Mouse (Mus musculus) kidney, postnatal 0 days (tissue): ENCODE data around the gene Rab26. TPM values are rescaled to one million over a fixed set of nuclear protein-coding genes. Genes with fewer than 3 reads are reported as not detected.
A peak's percentile ranks its signal among the peaks of the same experiment; 100 is the strongest.

Experiments used
- ATAC-seq: fragments of 200-750 bp; cut with Nextera tagmentation; replicated peaks from 2 replicates; pipeline ENCODE4 v1.8.0; 2017; ENCODE audit warnings: low read depth, moderate number of reproducible peaks, moderate TSS enrichment, moderate library complexity; ENCODE audit not compliant: low FRiP score
- DNase-seq: peaks from one replicate; pipeline ENCODE4 v3.0.0-alpha.2; 2016; ENCODE audit warnings: low spot score
- H3K27ac ChIP-seq: fragments of 300-500 bp; sonication (generic); 2 replicates; pipeline ENCODE4 v1.5.1; 2014; ENCODE audit warnings: mild to moderate bottlenecking
- H3K27me3 ChIP-seq: fragments of 300-500 bp; sonication (generic); 2 replicates; pipeline ENCODE4 v1.6.1; 2014; ENCODE audit warnings: low read length, mixed read lengths; ENCODE audit not compliant: insufficient read depth
- H3K36me3 ChIP-seq: fragments of 300-500 bp; sonication (generic); 2 replicates; pipeline ENCODE4 v1.6.1; 2014; ENCODE audit warnings: low read length, mixed read lengths; ENCODE audit not compliant: insufficient read depth
- H3K4me1 ChIP-seq: fragments of 300-500 bp; sonication (generic); replicated peaks from 2 replicates; pipeline ENCODE4 v1.6.1; 2014; ENCODE audit warnings: antibody characterized with exemption, low read length, mixed read lengths; ENCODE audit not compliant: insufficient read depth
- H3K4me2 ChIP-seq: fragments of 300-500 bp; sonication (generic); 2 replicates; pipeline ENCODE4 v1.6.1; 2014; ENCODE audit warnings: mild to moderate bottlenecking, low read length, moderate library complexity, mixed read lengths
- H3K4me3 ChIP-seq: fragments of 300-500 bp; sonication (generic); replicated peaks from 2 replicates; pipeline ENCODE4 v1.5.1; 2014; ENCODE audit warnings: low read depth, low read length
- H3K9ac ChIP-seq: fragments of 300-500 bp; sonication (generic); 2 replicates; pipeline ENCODE4 v1.6.1; 2014; ENCODE audit warnings: low read depth, low read length
- H3K9me3 ChIP-seq: fragments of 300-500 bp; sonication (generic); replicated peaks from 2 replicates; pipeline ENCODE4 v1.6.1; 2016; ENCODE audit warnings: low read length, inconsistent platforms, mixed read lengths
- CTCF ChIP-seq: IDR thresholded peaks from 2 replicates; pipeline ENCODE4 v1.5.1; 2016; ENCODE audit warnings: antibody characterized with exemption, low read depth, mild to moderate bottlenecking, moderate library complexity
- WGBS: fragments of 180-500 bp; shearing (Covaris S2); extraction: QIAGEN DNeasy Blood & Tissue Kit; methylation state at CpG from one replicate; pipeline ENCODE4 v1.1.7; 2014; 5-methylcytosine and 5-hydroxymethylcytosine counted together
- polyA plus RNA-seq: library from polyadenylated mRNA; unstranded; fragments of >200 nt; fragmentation: Nextera tagmentation; extraction: Ambion mirVana; gene quantifications from 2 replicates; pipeline ENCODE4 v1.2.1, GENCODE M21; 2015

Gene Rab26
- polyA plus RNA-seq, 1 experiment from 2014 or later: 3.5 TPM

- H3K4me3 ChIP-seq: peak overlapping the region; percentile 73
- TF ChIP-seq CTCF: no peak
- DNase-seq: peak; percentile 65
- H3K27me3 ChIP-seq: no peaks in the 10 kb centered on the region
- peak overlapping the region; percentile 65 for H3K4me2 ChIP-seq
- H3K9me3 ChIP-seq: no peaks in the 10 kb centered on the region
- peak overlapping the region; percentile 78 for H3K9ac ChIP-seq
- H3K4me1 ChIP-seq: peaks cover 15% of the 10 kb centered on the region
- peak; percentile 8; the same call in 1 of the 2 replicates for ATAC-seq
- under 1% methylated on average over 19 of the region's 19 CpGs for whole genome bisulfite sequencing
- H3K36me3 ChIP-seq: peaks cover 4% of the 10 kb centered on the region; the same call in 1 of the 2 replicates
- peak overlapping the region; percentile 67; the same call in 1 of the 2 replicates for H3K27ac ChIP-seq
These were observed 6.7 kb downstream of the Rab26 start for GRCm38 (mm10) chr17:24527315-24527714.

- DNase-seq (no peak), ATAC-seq (no peak)
- H3K4me1 ChIP-seq: peaks cover 11% of the 10 kb centered on the region
- H3K36me3 ChIP-seq: peaks cover 7% of the 10 kb centered on the region; the same call in 1 of the 2 replicates
- H3K4me2 ChIP-seq: no peak overlapping the region
- H3K9ac ChIP-seq: 0 out of 2 replicates have a peak overlapping the region, but pooled peaks have one; percentile 8
- H3K27ac ChIP-seq: no peak overlapping the region
- no peak for TF ChIP-seq CTCF
- no peak overlapping the region for H3K4me3 ChIP-seq
- no peaks in the 10 kb centered on the region for H3K9me3 ChIP-seq
- H3K27me3 ChIP-seq: no peaks in the 10 kb centered on the region
- WGBS: 55% methylated on average over 2 of the region's 2 CpGs
These were observed 9.3 kb downstream of the Rab26 start for GRCm38 (mm10) chr17:24524734-24525133.

GRCm38 (mm10) chr17:24520450-24520849 is 13.6 kb downstream of the Rab26 start:
- no peaks in the 10 kb centered on the region for H3K4me1 ChIP-seq
- no peak overlapping the region for H3K9ac ChIP-seq
- no peaks in the 10 kb centered on the region for H3K9me3 ChIP-seq
- 84% methylated on average over 4 of the region's 4 CpGs for WGBS
- no peak overlapping the region for H3K27ac ChIP-seq
- peaks cover 29% of the 10 kb centered on the region for H3K36me3 ChIP-seq
- no peak overlapping the region for H3K4me3 ChIP-seq
- DNase-seq (no peak), ATAC-seq (no peak)
- no peak for TF ChIP-seq CTCF
- no peak overlapping the region for H3K4me2 ChIP-seq
- H3K27me3 ChIP-seq: no peaks in the 10 kb centered on the region

- no peak overlapping the region for H3K4me3 ChIP-seq
- H3K27me3 ChIP-seq: no peaks in the 10 kb centered on the region
- no peak for ATAC-seq
- H3K4me1 ChIP-seq: no peaks in the 10 kb centered on the region
- H3K36me3 ChIP-seq: peaks cover 58% of the 10 kb centered on the region
- peak overlapping the region; percentile 26 for H3K4me2 ChIP-seq
- 69% methylated on average over 24 of the region's 24 CpGs for WGBS
- H3K9ac ChIP-seq: no peak overlapping the region
- DNase-seq: no peak
- no peaks in the 10 kb centered on the region for H3K9me3 ChIP-seq
- no peak for TF ChIP-seq CTCF
- peak overlapping the region; percentile 37; the same call in 1 of the 2 replicates for H3K27ac ChIP-seq
These were observed 19.4 kb downstream of the Rab26 start for GRCm38 (mm10) chr17:24514270-24515257.

GRCm38 (mm10) chr17:24513609-24514008 is 20.4 kb downstream of the Rab26 start:
- ATAC-seq (peak; percentile 44), DNase-seq (peak; percentile 73)
- peak overlapping the region; percentile 26; the same call in 1 of the 2 replicates for H3K4me2 ChIP-seq
- H3K36me3 ChIP-seq: peaks cover 62% of the 10 kb centered on the region
- WGBS: 52% methylated on average over 5 of the region's 5 CpGs
- no peaks in the 10 kb centered on the region for H3K4me1 ChIP-seq
- H3K4me3 ChIP-seq: no peak overlapping the region
- H3K9ac ChIP-seq: peak overlapping the region; percentile 19; the same call in 1 of the 2 replicates
- H3K9me3 ChIP-seq: no peaks in the 10 kb centered on the region
- TF ChIP-seq CTCF: peak; percentile 78
- H3K27ac ChIP-seq: no peak overlapping the region
- no peaks in the 10 kb centered on the region for H3K27me3 ChIP-seq

- H3K4me3 ChIP-seq: no peak overlapping the region
- H3K36me3 ChIP-seq: peaks cover 47% of the 10 kb centered on the region
- DNase-seq (no peak), ATAC-seq (0 out of 2 replicates have a peak, but pooled peaks have one; percentile 19)
- H3K27me3 ChIP-seq: no peaks in the 10 kb centered on the region
- no peaks in the 10 kb centered on the region for H3K9me3 ChIP-seq
- no peaks in the 10 kb centered on the region for H3K4me1 ChIP-seq
- H3K9ac ChIP-seq: no peak overlapping the region
- TF ChIP-seq CTCF: no peak
- H3K27ac ChIP-seq: no peak overlapping the region
- WGBS: 84% methylated on average over 12 of the region's 12 CpGs
- no peak overlapping the region for H3K4me2 ChIP-seq
These were observed 26.1 kb downstream of the Rab26 start for GRCm38 (mm10) chr17:24507806-24508460.
